Mouse (Mus musculus) testis, adult 2 months (tissue): Measurements from ENCODE around the gene Dnah11. TPM values are rescaled to one million over a fixed set of nuclear protein-coding genes. Genes with fewer than 3 reads are reported as not detected.

Experiments used
- H3K27ac ChIP-seq: fragments of 200-500 bp; 2 replicates; pipeline ENCODE4 v1.5.1; 2012; ENCODE audit warnings: low read depth, low read length; ENCODE audit not compliant: control insufficient read depth, insufficient read depth
- H3K27me3 ChIP-seq: fragments of 200-500 bp; 2 replicates; pipeline ENCODE4 v1.6.1; 2012; ENCODE audit warnings: mild to moderate bottlenecking, low read length, moderate library complexity; ENCODE audit not compliant: control insufficient read depth, insufficient read depth
- H3K36me3 ChIP-seq: fragments of 200-500 bp; 2 replicates; pipeline ENCODE4 v1.6.1; 2012; ENCODE audit warnings: mild to moderate bottlenecking, low read length; ENCODE audit not compliant: control insufficient read depth, insufficient read depth
- H3K4me1 ChIP-seq: fragments of 200-500 bp; 2 replicates; pipeline ENCODE4 v1.6.1; 2012; ENCODE audit warnings: low read length; ENCODE audit not compliant: control insufficient read depth, insufficient read depth
- H3K4me3 ChIP-seq: fragments of 200-500 bp; 2 replicates; pipeline ENCODE4 v1.5.1; 2012; ENCODE audit warnings: low read depth, mild to moderate bottlenecking, low read length, moderate library complexity, mixed read lengths; ENCODE audit not compliant: control insufficient read depth
- CTCF ChIP-seq: fragments of 200-500 bp; IDR thresholded peaks from 2 replicates; pipeline ENCODE4 v1.5.1; 2012; ENCODE audit warnings: low read depth, mild to moderate bottlenecking, inconsistent platforms, low read length, moderate library complexity; ENCODE audit not compliant: control insufficient read depth, insufficient read depth, insufficient replicate concordance
- POLR2A ChIP-seq: fragments of 200-500 bp; IDR thresholded peaks from 2 replicates; pipeline ENCODE4 v1.6.1; 2012; ENCODE audit warnings: low read depth, mild to moderate bottlenecking, inconsistent platforms, low read length, moderate library complexity; ENCODE audit not compliant: control insufficient read depth
- polyA plus RNA-seq: library from polyadenylated mRNA; depleted of rRNA; stranded (reverse); fragments of >200 nt; gene quantifications from 2 replicates; pipeline ENCODE4 v1.2.3, GENCODE M21; 2012

The Dnah11 gene
- polyA plus RNA-seq, 1 experiment: 0.22 TPM

GRCm38 (mm10) chr12:117843302-117844074 is 355.4 kb downstream of the Dnah11 start:
- Histone ChIP-seq H3K4me1 (peaks cover 3% of the 10 kb centered on the region), H3K27me3 (no peaks in the 10 kb centered on the region), H3K27ac (peak overlapping the region; percentile 32; the same call in 1 of the 2 replicates), H3K36me3 (no peaks in the 10 kb centered on the region), H3K4me3 (peak overlapping the region; percentile 72)
- TF ChIP-seq POLR2A (no peak), CTCF (no peak)

- H3K4me3 ChIP-seq: no peak overlapping the region
- TF ChIP-seq CTCF: no peak
- no peak for TF ChIP-seq POLR2A
- peaks cover 3% of the 10 kb centered on the region for H3K4me1 ChIP-seq
- H3K36me3 ChIP-seq: no peaks in the 10 kb centered on the region
- H3K27ac ChIP-seq: no peak overlapping the region
- no peaks in the 10 kb centered on the region for H3K27me3 ChIP-seq
These were observed 356.2 kb downstream of the Dnah11 start for GRCm38 (mm10) chr12:117842676-117843075.

- Histone ChIP-seq H3K27ac (no peak overlapping the region), H3K4me1 (peaks cover 3% of the 10 kb centered on the region), H3K36me3 (no peaks in the 10 kb centered on the region), H3K27me3 (no peaks in the 10 kb centered on the region), H3K4me3 (no peak overlapping the region)
- TF ChIP-seq POLR2A (no peak), CTCF (no peak)
These were observed 358.1 kb downstream of the Dnah11 start for GRCm38 (mm10) chr12:117840705-117841104.

GRCm38 (mm10) chr12:117837376-117837775 is 361.5 kb downstream of the Dnah11 start:
- Histone ChIP-seq H3K4me3 (no peak overlapping the region), H3K36me3 (no peaks in the 10 kb centered on the region), H3K27ac (no peak overlapping the region), H3K27me3 (no peaks in the 10 kb centered on the region), H3K4me1 (no peaks in the 10 kb centered on the region)
- TF ChIP-seq POLR2A: no peak
- no peak for TF ChIP-seq CTCF

- H3K27me3 ChIP-seq: no peaks in the 10 kb centered on the region
- no peaks in the 10 kb centered on the region for H3K36me3 ChIP-seq
- TF ChIP-seq CTCF (no peak), POLR2A (no peak)
- H3K27ac ChIP-seq: no peak overlapping the region
- H3K4me1 ChIP-seq: no peaks in the 10 kb centered on the region
- no peak overlapping the region for H3K4me3 ChIP-seq
These were observed 363.5 kb downstream of the Dnah11 start for GRCm38 (mm10) chr12:117835371-117835770.

GRCm38 (mm10) chr12:117834652-117835051 is 364.2 kb downstream of the Dnah11 start:
- Histone ChIP-seq H3K4me1 (no peaks in the 10 kb centered on the region), H3K36me3 (no peaks in the 10 kb centered on the region), H3K27me3 (no peaks in the 10 kb centered on the region), H3K27ac (no peak overlapping the region), H3K4me3 (no peak overlapping the region)
- TF ChIP-seq CTCF (no peak), POLR2A (no peak)

GRCm38 (mm10) chr12:117832190-117832589 is 366.7 kb downstream of the Dnah11 start:
- no peak overlapping the region for H3K4me3 ChIP-seq
- no peaks in the 10 kb centered on the region for H3K36me3 ChIP-seq
- H3K4me1 ChIP-seq: no peaks in the 10 kb centered on the region
- H3K27ac ChIP-seq: no peak overlapping the region
- no peaks in the 10 kb centered on the region for H3K27me3 ChIP-seq
- no peak for TF ChIP-seq CTCF
